In the genomic region with DNA sequence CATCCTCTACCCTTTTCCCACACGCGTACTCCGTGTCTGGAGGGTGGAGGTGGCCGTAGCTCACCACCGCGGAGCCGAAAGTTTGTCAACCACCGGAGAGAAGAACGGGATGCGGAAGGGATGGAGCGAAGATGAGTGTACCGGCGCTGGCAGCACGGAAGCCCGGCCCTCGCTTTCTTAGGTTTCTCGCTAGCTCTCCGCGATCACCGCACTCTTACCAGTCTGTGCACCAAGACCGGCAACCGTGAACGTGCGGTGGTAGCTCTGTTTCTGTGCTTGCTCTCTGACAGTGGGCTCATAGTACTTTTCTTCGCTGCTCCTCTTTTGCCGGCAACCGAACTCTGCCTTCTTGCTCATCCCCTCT, we compare ENCODE assay signal across 9 mouse cellular contexts. TPM values are rescaled to one million over a fixed set of nuclear protein-coding genes. Genes with fewer than 3 reads are reported as not detected.
A peak's percentile ranks its signal among the peaks of the same experiment; 100 is the strongest.
DNase-seq lines count a peak whose midpoint lies in the region; ATAC-seq and TF ChIP-seq lines count a peak whose summit lies in the region.
"Had no signal": no experiment of that assay in that cellular context is flagged by ENCODE, and none has a peak within 500 bp of the region (broad histone marks: within the 10 kb centered on the region; RNA-seq: fewer than 3 reads in every experiment).

No protein-coding gene starts in this region.

- no peak; the same call in 1 of the 2 replicates for TF ChIP-seq POLR2A in embryonic fibroblast, embryonic 13.5 days (IDR thresholded peaks at IDR 0.05; ENCODE audit: low read depth, low read length)

- 0% methylated on average over 27 of the region's 27 CpGs for WGBS in lung, embryonic 15.5 days
- WGBS in intestine, postnatal 0 days = 0% methylated on average over 27 of the region's 27 CpGs
- under 1% methylated on average over 26 of the region's 27 CpGs for WGBS in neural tube, embryonic 14.5 days

- peak overlapping the region; percentile 87 for H3K4me2 ChIP-seq in lung, embryonic 15.5 days
- H3K4me2 ChIP-seq in intestine, postnatal 0 days (replicated peaks; ENCODE audit: low read depth) = peak overlapping the region; percentile 75
- peak overlapping the region; percentile 83 for H3K4me2 ChIP-seq in neural tube, embryonic 14.5 days (ENCODE audit: low read depth, low read length)

- H3K9me3 ChIP-seq in lung, embryonic 15.5 days = no peaks in the 10 kb centered on the region
- H3K9me3 ChIP-seq in intestine, postnatal 0 days (ENCODE audit: control insufficient read depth) = no peaks in the 10 kb centered on the region
- no peaks in the 10 kb centered on the region for H3K9me3 ChIP-seq in neural tube, embryonic 14.5 days (ENCODE audit: control insufficient read depth, low read length)

- no peaks in the 10 kb centered on the region for H3K27me3 ChIP-seq in lung, embryonic 15.5 days
- no peaks in the 10 kb centered on the region for H3K27me3 ChIP-seq in intestine, postnatal 0 days (replicated peaks; ENCODE audit: control insufficient read depth, insufficient read depth, low read length)
- H3K27me3 ChIP-seq in neural tube, embryonic 14.5 days (ENCODE audit: control insufficient read depth, insufficient read depth, low read length) = no peaks in the 10 kb centered on the region

- H3K27ac ChIP-seq in lung, embryonic 15.5 days = peak overlapping the region; percentile 97
- H3K27ac ChIP-seq in embryonic fibroblast, embryonic 13.5 days (ENCODE audit: insufficient read depth, low read length) = peak overlapping the region; percentile 55
- H3K27ac ChIP-seq in intestine, postnatal 0 days (ENCODE audit: low read depth, low read length) = peak overlapping the region; percentile 92
- peak overlapping the region; percentile 87 for H3K27ac ChIP-seq in neural tube, embryonic 14.5 days (ENCODE audit: low read depth, low read length)

- TF ChIP-seq CTCF in embryonic fibroblast, embryonic 13.5 days (IDR thresholded peaks at IDR 0.05; ENCODE audit: borderline replicate concordance, insufficient read depth, low read length) = no peak
- TF ChIP-seq CTCF in intestine, postnatal 0 days (IDR thresholded peaks at IDR 0.05; ENCODE audit: low read depth) = no peak

- H3K36me3 ChIP-seq in lung, embryonic 15.5 days = no peaks in the 10 kb centered on the region
- H3K36me3 ChIP-seq in intestine, postnatal 0 days (ENCODE audit: control insufficient read depth, insufficient read depth) = no peaks in the 10 kb centered on the region
- no peaks in the 10 kb centered on the region for H3K36me3 ChIP-seq in neural tube, embryonic 14.5 days (ENCODE audit: control insufficient read depth, insufficient read depth, low read length)

- H3K4me3 ChIP-seq in lung, embryonic 15.5 days = peak overlapping the region; percentile 70
- H3K4me3 ChIP-seq in embryonic fibroblast, embryonic 13.5 days (ENCODE audit: insufficient read depth, low read length) = peak overlapping the region; percentile 89
- peak overlapping the region; percentile 79 for H3K4me3 ChIP-seq in intestine, postnatal 0 days (ENCODE audit: low read depth, low read length)
- peak overlapping the region; percentile 82 for H3K4me3 ChIP-seq in neural tube, embryonic 14.5 days (ENCODE audit: low read depth, low read length)

- ATAC-seq in lung, embryonic 15.5 days (ENCODE audit: borderline replicate concordance, extremely low read depth, low FRiP score, low TSS enrichment) = no peak
- peak; percentile 19; the same call in 1 of the 2 replicates for ATAC-seq in intestine, postnatal 0 days
- peak; percentile 63 for ATAC-seq in neural tube, embryonic 14.5 days (ENCODE audit: low read depth)

- H3K9ac ChIP-seq in lung, embryonic 15.5 days = peak overlapping the region; percentile 50
- H3K9ac ChIP-seq in intestine, postnatal 0 days (ENCODE audit: low read depth, low read length) = peak overlapping the region; percentile 67
- H3K9ac ChIP-seq in neural tube, embryonic 14.5 days (replicated peaks; ENCODE audit: low read depth, low read length) = peak overlapping the region; percentile 86

- no peak for DNase-seq in lung, postnatal 14 days
- no peak for DNase-seq in ovary, postnatal 36 days (ENCODE audit: low spot score)
- no peak for DNase-seq in layer of hippocampus, adult 18-20 months (ENCODE audit: low spot score in 2 of 2)
- no peak for DNase-seq in layer of hippocampus, postnatal 10 days (ENCODE audit: low spot score in 2 of 2)

- H3K4me1 ChIP-seq in lung, embryonic 15.5 days = peaks cover 39% of the 10 kb centered on the region
- peaks cover 6% of the 10 kb centered on the region for H3K4me1 ChIP-seq in embryonic fibroblast, embryonic 13.5 days (ENCODE audit: control insufficient read depth, insufficient read depth, low read length)
- H3K4me1 ChIP-seq in intestine, postnatal 0 days (replicated peaks; ENCODE audit: control insufficient read depth, insufficient read depth, low read length) = peaks cover 11% of the 10 kb centered on the region; the same call in 1 of the 2 replicates
- peaks cover 16% of the 10 kb centered on the region; the same call in 1 of the 2 replicates for H3K4me1 ChIP-seq in neural tube, embryonic 14.5 days (ENCODE audit: control insufficient read depth, insufficient read depth, low read length)

RNA-seq across cellular contexts. Expression of a gene that starts 0.5 kb away (rescaled TPM):
- 55.1 and 60.8 TPM in 2 replicates for polyA plus RNA-seq in lung, embryonic 15.5 days (2015; fragmentation: Nextera tagmentation; extraction: Ambion mirVana)
- 91.8 and 97.4 TPM in 2 replicates for polyA plus RNA-seq in embryonic fibroblast, embryonic 13.5 days (2011; ENCODE audit: insufficient read length, low read depth, missing spikeins)
- polyA plus RNA-seq in intestine, postnatal 0 days (2015; fragmentation: Nextera tagmentation; extraction: Ambion mirVana) = 42.6 and 46.5 TPM in 2 replicates
- polyA plus RNA-seq in neural tube, embryonic 14.5 days (2014; fragmentation: Nextera tagmentation; extraction: Ambion mirVana) = 22.1 and 32.7 TPM in 2 replicates
- total RNA-seq in layer of hippocampus, adult 18-20 months (2021) = 10 to 100 TPM; 21.9 to 22.1 TPM
- 10 to 100 TPM; 19.7 to 20.6 TPM for total RNA-seq in layer of hippocampus, postnatal 10 days (2021)

RNA-seq across cellular contexts. Expression of a gene that starts 10.5 kb away (rescaled TPM):
- polyA plus RNA-seq in lung, embryonic 15.5 days (2015; fragmentation: Nextera tagmentation; extraction: Ambion mirVana) = 0.10 and 0.15 TPM in 2 replicates
- polyA plus RNA-seq in embryonic fibroblast, embryonic 13.5 days (2011; ENCODE audit: insufficient read length, low read depth, missing spikeins) = not detected in 2 replicates
- 0.04 TPM in 1 of 2 replicates, not detected in the other for polyA plus RNA-seq in intestine, postnatal 0 days (2015; fragmentation: Nextera tagmentation; extraction: Ambion mirVana)
- polyA plus RNA-seq in neural tube, embryonic 14.5 days (2014; fragmentation: Nextera tagmentation; extraction: Ambion mirVana) = not detected in 2 replicates
- total RNA-seq in layer of hippocampus, adult 18-20 months (2021) = under 1 TPM in 1 of 2 experiments, not detected in 1; 0.10 TPM
- under 1 TPM; 0.14 to 0.16 TPM for total RNA-seq in layer of hippocampus, postnatal 10 days (2021)
- total RNA-seq: common myeloid progenitor, adult 5-6 weeks had no signal
